Mouse (Mus musculus) adrenal gland, adult 8-10 months (tissue): ENCODE measurements at regions not wholly inside any gene's neighbourhood (a gene's known extent, or its start where the extent isn't known, plus 50 kb on each side); places are given as distances from the start of the nearest gene placed in this dataset.

ENCODE experiments used
- DNase-seq: peaks from one replicate; pipeline ENCODE4 v3.0.0; 2022

GRCm38 (mm10) chr1:43367151-43367895 lies 77.1 kb upstream of the Nck2 start:
- no peak for DNase-seq

- DNase-seq = no peak
These were observed 72.5 kb upstream of the Nck2 start for GRCm38 (mm10) chr1:43371863-43372262.

- DNase-seq = no peak
These were observed 69.4 kb upstream of the Nck2 start for GRCm38 (mm10) chr1:43374946-43375345.

GRCm38 (mm10) chr1:43375851-43376250 lies 68.5 kb upstream of the Nck2 start:
- no peak for DNase-seq

GRCm38 (mm10) chr1:43377491-43378263 lies 66.7 kb upstream of the Nck2 start:
- DNase-seq = no peak

GRCm38 (mm10) chr1:43385008-43385407 lies 59.4 kb upstream of the Nck2 start:
- DNase-seq = no peak

GRCm38 (mm10) chr1:43394035-43394434 lies 50.3 kb upstream of the Nck2 start:
- DNase-seq = no peak
